Comparison of ENCODE assay signal across 14 mouse cellular contexts in the genomic region with DNA sequence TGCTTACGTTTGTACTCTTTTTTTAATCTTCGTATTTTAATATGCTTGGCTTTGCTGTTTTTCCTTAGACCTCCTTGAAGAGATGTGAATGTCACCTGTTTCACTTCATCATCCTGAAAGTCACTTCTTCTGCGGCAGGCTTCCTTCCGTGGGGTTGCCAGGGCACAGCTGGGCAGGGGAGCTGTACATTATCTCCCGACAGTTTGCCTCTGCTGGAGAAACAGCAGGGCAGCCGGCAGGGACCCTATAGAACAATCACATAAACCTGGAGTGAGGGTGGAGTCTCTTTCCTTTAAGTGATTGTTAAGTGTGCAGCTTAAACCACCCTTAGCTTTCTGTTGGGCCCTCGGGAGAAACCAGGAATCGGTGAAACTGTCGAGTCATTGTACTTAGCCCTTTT. TPM values are rescaled to one million over a fixed set of nuclear protein-coding genes. Genes with fewer than 3 reads are reported as not detected.
DNase-seq lines count a peak whose midpoint lies in the region; ATAC-seq and TF ChIP-seq lines count a peak whose summit lies in the region.
"Had no signal": no experiment of that assay in that cellular context is flagged by ENCODE, and none has a peak within 500 bp of the region (broad histone marks: within the 10 kb centered on the region; RNA-seq: fewer than 3 reads in every experiment).

No protein-coding gene starts in this region.

- H3ac ChIP-seq in myocyte (ENCODE audit: control insufficient read depth, insufficient read length), result no peak overlapping the region

- no peaks in the 10 kb centered on the region for H3K27me3 ChIP-seq in heart, embryonic 11.5 days (ENCODE audit: control insufficient read depth, insufficient read depth, low read length)
- H3K27me3 ChIP-seq in stomach, embryonic 16.5 days (ENCODE audit: control insufficient read depth, insufficient read depth, low read length), result no peaks in the 10 kb centered on the region
- no peaks in the 10 kb centered on the region for H3K27me3 ChIP-seq in stomach, postnatal 0 days (ENCODE audit: control insufficient read depth, insufficient read depth, low read length)
- H3K27me3 ChIP-seq in myocyte (ENCODE audit: control insufficient read depth, insufficient read depth, insufficient read length), result no peaks in the 10 kb centered on the region

- H3K4me3 ChIP-seq in heart, embryonic 11.5 days (ENCODE audit: low read depth, low read length), result no peak overlapping the region
- H3K4me3 ChIP-seq in stomach, embryonic 16.5 days (replicated peaks; ENCODE audit: low read length), result no peak overlapping the region
- H3K4me3 ChIP-seq in stomach, postnatal 0 days (ENCODE audit: low read depth, low read length), result no peak overlapping the region
- no peak overlapping the region for H3K4me3 ChIP-seq in myocyte
- H3K4me3 ChIP-seq: heart, adult 2 months; midbrain, embryonic 10.5 days had no signal

- peak overlapping the region; percentile 17 for H3K4me2 ChIP-seq in heart, embryonic 11.5 days
- peak overlapping the region; percentile 1; the same call in 1 of the 2 replicates for H3K4me2 ChIP-seq in stomach, embryonic 16.5 days (ENCODE audit: low read depth, low read length)
- H3K4me2 ChIP-seq in stomach, postnatal 0 days (replicated peaks; ENCODE audit: low read depth), result no peak overlapping the region
- H3K4me2 ChIP-seq in myocyte (ENCODE audit: low read depth), result no peak overlapping the region

- H3K9me3 ChIP-seq in heart, embryonic 11.5 days (replicated peaks; ENCODE audit: control insufficient read depth, low read length), result no peaks in the 10 kb centered on the region
- no peaks in the 10 kb centered on the region for H3K9me3 ChIP-seq in stomach, embryonic 16.5 days (replicated peaks; ENCODE audit: control insufficient read depth, low read length)
- no peaks in the 10 kb centered on the region for H3K9me3 ChIP-seq in stomach, postnatal 0 days (ENCODE audit: control insufficient read depth, low read length)
- H3K9me3 ChIP-seq: midbrain, embryonic 10.5 days had no signal

- no peak for DNase-seq in heart, postnatal 25 days (ENCODE audit: low spot score)
- DNase-seq in stomach, postnatal 0 days (ENCODE audit: low spot score), result no peak
- no peak for DNase-seq in kidney, adult 9 months
- DNase-seq in liver, result no peak
- DNase-seq: cerebellum, adult 8-10 months; heart, adult 2 months; kidney, postnatal 25 days had no signal

- H3K36me3 ChIP-seq in heart, embryonic 11.5 days (ENCODE audit: control insufficient read depth, insufficient read depth, low read length), result no peaks in the 10 kb centered on the region
- H3K36me3 ChIP-seq in stomach, embryonic 16.5 days (ENCODE audit: control insufficient read depth, insufficient read depth, low read length), result no peaks in the 10 kb centered on the region
- no peaks in the 10 kb centered on the region for H3K36me3 ChIP-seq in stomach, postnatal 0 days (ENCODE audit: control insufficient read depth, insufficient read depth, low read length)
- H3K36me3 ChIP-seq in myocyte (ENCODE audit: control insufficient read depth, insufficient read depth), result no peaks in the 10 kb centered on the region
- H3K36me3 ChIP-seq: midbrain, embryonic 10.5 days had no signal

- no peak for TF ChIP-seq POLR2A in myocyte (IDR thresholded peaks at IDR 0.05; ENCODE audit: insufficient read length, low read depth)

- TF ChIP-seq EP300 in stomach, postnatal 0 days (optimal IDR thresholded peaks at IDR 0.05), result no peak

- no peak for ATAC-seq in heart, embryonic 11.5 days (replicated peaks; ENCODE audit: insufficient number of reproducible peaks, low FRiP score, low TSS enrichment)
- ATAC-seq in stomach, embryonic 16.5 days (ENCODE audit: insufficient read depth, low FRiP score), result no peak
- no peak for ATAC-seq in stomach, postnatal 0 days (ENCODE audit: low FRiP score, low TSS enrichment)
- ATAC-seq in common myeloid progenitor, adult 5-6 weeks (replicated peaks; ENCODE audit: low read depth, poor library complexity, severe bottlenecking), result peak; percentile 45
- ATAC-seq: CD4-positive, CD25-positive, alpha-beta regulatory T cell, adult 4 months had no signal

- H3K79me2 ChIP-seq in myocyte (ENCODE audit: control insufficient read depth, insufficient read depth), result no peaks in the 10 kb centered on the region

- no peak overlapping the region for H3K9ac ChIP-seq in heart, embryonic 11.5 days (ENCODE audit: low read depth, low read length)
- H3K9ac ChIP-seq in stomach, embryonic 16.5 days (ENCODE audit: low read length), result no peak overlapping the region
- no peak overlapping the region for H3K9ac ChIP-seq in stomach, postnatal 0 days (ENCODE audit: low read length)
- H3K9ac ChIP-seq: liver, embryonic 14.5 days had no signal

- H3K4me1 ChIP-seq in heart, embryonic 11.5 days (ENCODE audit: control insufficient read depth, insufficient read depth, low read length), result no peaks in the 10 kb centered on the region
- H3K4me1 ChIP-seq in stomach, embryonic 16.5 days (ENCODE audit: control insufficient read depth, insufficient read depth, low read length), result 0 out of 2 replicates have a peak, but pooled peaks cover 3% of the 10 kb centered on the region
- H3K4me1 ChIP-seq in stomach, postnatal 0 days (replicated peaks; ENCODE audit: control insufficient read depth, insufficient read depth), result no peaks in the 10 kb centered on the region

- intact Hi-C loops in heart, postnatal 25 days (cut with DNase I), result no loop called here

- no peak overlapping the region for H3K27ac ChIP-seq in heart, embryonic 11.5 days (ENCODE audit: low read depth, low read length)
- no peak overlapping the region for H3K27ac ChIP-seq in stomach, embryonic 16.5 days (ENCODE audit: low read length)
- H3K27ac ChIP-seq in stomach, postnatal 0 days (replicated peaks), result no peak overlapping the region
- H3K27ac ChIP-seq: heart, adult 2 months; liver, embryonic 14.5 days; midbrain, embryonic 10.5 days had no signal

- 31% methylated on average over 9 of the region's 9 CpGs for WGBS in heart, embryonic 11.5 days (ENCODE audit: insufficient replicate concordance)
- WGBS in stomach, embryonic 16.5 days, result 27% methylated on average over 9 of the region's 9 CpGs
- WGBS in stomach, postnatal 0 days, result 31% methylated on average over 9 of the region's 9 CpGs

- no peak for TF ChIP-seq CTCF in stomach, postnatal 0 days (IDR thresholded peaks at IDR 0.05; ENCODE audit: low read depth)

TF ChIP-seq in myocyte, 11 proteins besides CTCF, POLR2A, EP300 and RAD21:
- no peak for TF ChIP-seq REST (IDR thresholded peaks at IDR 0.05; ENCODE audit: insufficient read depth, insufficient read length)
- TF ChIP-seq SRF (IDR thresholded peaks at IDR 0.05; ENCODE audit: control insufficient read depth, insufficient read length, low read depth), result no peak
- TF ChIP-seq MYOG (IDR thresholded peaks at IDR 0.05; ENCODE audit: control insufficient read depth in 1 of 3, insufficient read depth in 1 of 3, insufficient read length in 2 of 3, low read depth in 2 of 3), result no peak
- TF ChIP-seq MYOD1 (IDR thresholded peaks at IDR 0.05; ENCODE audit: control insufficient read depth in 1 of 3, insufficient read length in 2 of 3, low read depth in 2 of 3), result peak in 2 of 3 experiments; percentile 49 to 56
- TF ChIP-seq E2F4 (IDR thresholded peaks at IDR 0.05; ENCODE audit: insufficient read depth), result no peak
- no peak for TF ChIP-seq TCF12 (IDR thresholded peaks at IDR 0.05; ENCODE audit: insufficient read depth, poor library complexity, severe bottlenecking)
- TF ChIP-seq CEBPB (IDR thresholded peaks at IDR 0.05; ENCODE audit: insufficient read depth, poor library complexity, severe bottlenecking), result no peak

RNA-seq across cellular contexts. Expression of a gene that starts 11.1 kb away (rescaled TPM):
- 33.5 and 33.9 TPM in 2 replicates for polyA plus RNA-seq in heart, embryonic 11.5 days (2014; fragmentation: Nextera tagmentation; extraction: Ambion mirVana)
- 10 to 100 TPM in 1 of 2 experiments, 1 to 10 TPM in 1; 9.9 to 11.5 TPM for total RNA-seq in heart, postnatal 25 days (2021)
- 38.0 and 38.6 TPM in 2 replicates for polyA plus RNA-seq in stomach, embryonic 16.5 days (2015; fragmentation: Nextera tagmentation; extraction: Ambion mirVana)
- 19.8 and 20.2 TPM in 2 replicates for polyA plus RNA-seq in stomach, postnatal 0 days (2015; fragmentation: Nextera tagmentation; extraction: Ambion mirVana)
- 23.1 and 27.2 TPM in 2 replicates for total RNA-seq in common myeloid progenitor, adult 5-6 weeks (2017)
- 5.2 TPM for polyA plus RNA-seq in myocyte (2012; fragmentation: generic; extraction: Trizol)

Comparison
In these comparisons a context has a peak if more than half of its experiments do, and no peak if none do; other contexts are left out.
1. H3K4me2 ChIP-seq: peak in heart, embryonic 11.5 days (single experiment) and stomach, embryonic 16.5 days (single experiment); none in stomach, postnatal 0 days (single experiment) and myocyte (single experiment).